ENCODE assay signal across 9 mouse cellular contexts in genomic region chr6:84587471-84588101, GRCm38 (mm10). TPM values are rescaled to one million over a fixed set of nuclear protein-coding genes. Genes with fewer than 3 reads are reported as not detected.
A peak's percentile ranks its signal among the peaks of the same experiment; 100 is the strongest.
DNase-seq lines count a peak whose midpoint lies in the region; ATAC-seq lines count a peak whose summit lies in the region.
"Had no signal": no experiment of that assay in that cellular context is flagged by ENCODE, and none has a peak within 500 bp of the region (broad histone marks: within the 10 kb centered on the region; RNA-seq: fewer than 3 reads in every experiment).

No protein-coding gene starts in this region.

- under 1% methylated on average over 51 of the region's 51 CpGs for WGBS in embryonic facial prominence, embryonic 11.5 days
- under 1% methylated on average over 50 of the region's 51 CpGs for whole genome bisulfite sequencing in heart, embryonic 16.5 days

- H3K4me2 ChIP-seq in embryonic facial prominence, embryonic 11.5 days (ENCODE audit: low read depth, low read length), result peak overlapping the region; percentile 91
- H3K4me2 ChIP-seq in heart, embryonic 16.5 days (ENCODE audit: low read depth, low read length), result peak overlapping the region; percentile 87

- H3K27me3 ChIP-seq in embryonic facial prominence, embryonic 11.5 days (ENCODE audit: control insufficient read depth, insufficient read depth, low read length), result peaks cover 38% of the 10 kb centered on the region
- peaks cover 46% of the 10 kb centered on the region for H3K27me3 ChIP-seq in heart, embryonic 16.5 days (ENCODE audit: control insufficient read depth, insufficient read depth, low read length)

- H3K27ac ChIP-seq in embryonic facial prominence, embryonic 11.5 days (replicated peaks; ENCODE audit: low read depth, low read length), result peak overlapping the region; percentile 56
- no peak overlapping the region for H3K27ac ChIP-seq in heart, embryonic 16.5 days (ENCODE audit: low read length)

- peak overlapping the region; percentile 70 for H3K9ac ChIP-seq in embryonic facial prominence, embryonic 11.5 days (replicated peaks; ENCODE audit: low read length)
- H3K9ac ChIP-seq in heart, embryonic 16.5 days (ENCODE audit: low read length), result peak overlapping the region; percentile 35

- H3K4me1 ChIP-seq in embryonic facial prominence, embryonic 11.5 days (ENCODE audit: control insufficient read depth, insufficient read depth, low read length), result peaks cover 14% of the 10 kb centered on the region
- H3K4me1 ChIP-seq in heart, embryonic 16.5 days (ENCODE audit: control insufficient read depth, insufficient read depth, low read length), result peaks cover 54% of the 10 kb centered on the region

- H3K4me3 ChIP-seq in embryonic facial prominence, embryonic 11.5 days (ENCODE audit: low read depth, low read length), result peak overlapping the region; percentile 59
- peak overlapping the region; percentile 54 for H3K4me3 ChIP-seq in heart, embryonic 16.5 days (ENCODE audit: low read length)

- no peaks in the 10 kb centered on the region for H3K9me3 ChIP-seq in embryonic facial prominence, embryonic 11.5 days (replicated peaks; ENCODE audit: control insufficient read depth, low read length)
- H3K9me3 ChIP-seq in heart, embryonic 16.5 days (replicated peaks; ENCODE audit: control insufficient read depth, low read length), result no peaks in the 10 kb centered on the region

- no peaks in the 10 kb centered on the region for H3K36me3 ChIP-seq in embryonic facial prominence, embryonic 11.5 days (replicated peaks; ENCODE audit: control insufficient read depth, insufficient read depth, low read depth, low read length)
- H3K36me3 ChIP-seq in heart, embryonic 16.5 days (ENCODE audit: control insufficient read depth, insufficient read depth), result no peaks in the 10 kb centered on the region
- H3K36me3 ChIP-seq: G1E had no signal

- peak; percentile 65 for DNase-seq in gastrocnemius, postnatal 10 days
- no peak for DNase-seq in gastrocnemius, adult 18-20 months (ENCODE audit: low spot score)
- peak; percentile 71 for DNase-seq in embryonic facial prominence, embryonic 11.5 days (ENCODE audit: low spot score)
- peak; percentile 72 for DNase-seq in kidney, postnatal 14 days
- DNase-seq in testis, postnatal 14 days (ENCODE audit: low spot score), result peak; percentile 51
- no peak for DNase-seq in spleen, postnatal 14 days (ENCODE audit: low spot score in 2 of 2)

- no peak for ATAC-seq in embryonic facial prominence, embryonic 11.5 days (replicated peaks; ENCODE audit: insufficient number of reproducible peaks, low FRiP score, low TSS enrichment, low read depth)
- ATAC-seq in heart, embryonic 16.5 days (replicated peaks; ENCODE audit: extremely low read depth, insufficient read depth, low FRiP score), result no peak
- ATAC-seq in megakaryocyte, adult 5-6 weeks (ENCODE audit: poor library complexity, severe bottlenecking), result peak; percentile 26

RNA-seq across cellular contexts. Expression of gene Cyp26b1, which starts 6.1 kb away (rescaled TPM):
- total RNA-seq in gastrocnemius, postnatal 10 days (2021), result 1 to 10 TPM; 2.0 to 2.8 TPM
- total RNA-seq in gastrocnemius, adult 18-20 months (2021), result 1 to 10 TPM; 1.1 to 2.1 TPM
- 8.6 and 9.0 TPM in 2 replicates for polyA plus RNA-seq in embryonic facial prominence, embryonic 11.5 days (2014; fragmentation: Nextera tagmentation; extraction: Ambion mirVana)
- polyA plus RNA-seq in heart, embryonic 16.5 days (2015; fragmentation: Nextera tagmentation; extraction: Ambion mirVana), result 1.4 and 1.7 TPM in 2 replicates
- not detected in 2 replicates for total RNA-seq in megakaryocyte, adult 5-6 weeks (2015)
- not detected in 2 replicates for total RNA-seq in megakaryocyte, adult 5-6 weeks (2017)

Comparison
In these comparisons a context has a peak if more than half of its experiments do, and no peak if none do; other contexts are left out.
1. DNase-seq: peak in gastrocnemius, postnatal 10 days (single experiment), embryonic facial prominence, embryonic 11.5 days (single experiment), kidney, postnatal 14 days (single experiment) and testis, postnatal 14 days (single experiment); none in gastrocnemius, adult 18-20 months (single experiment) and spleen, postnatal 14 days (0 of 2).